In the genomic region with DNA sequence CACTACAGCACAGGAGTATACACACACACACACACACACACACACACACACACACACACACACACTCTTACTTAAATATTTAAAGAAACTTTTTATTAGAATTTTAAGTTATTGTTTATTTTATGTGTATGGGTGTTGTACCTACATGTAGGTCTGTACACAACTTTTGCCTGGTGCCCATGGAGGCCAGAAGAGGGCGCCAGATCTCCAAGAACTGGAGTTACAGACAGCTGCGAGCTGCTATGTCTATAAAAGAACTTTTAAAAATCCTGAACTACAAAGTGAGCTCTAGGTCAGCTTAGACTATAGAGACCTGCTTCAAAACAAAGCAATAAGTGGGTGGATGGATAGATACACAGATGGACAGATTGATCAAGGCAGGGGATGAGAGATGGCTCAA, we compare ENCODE assay signal across 9 mouse cellular contexts. TPM values are rescaled to one million over a fixed set of nuclear protein-coding genes. Genes with fewer than 3 reads are reported as not detected.
DNase-seq lines count a peak whose midpoint lies in the region; ATAC-seq and TF ChIP-seq lines count a peak whose summit lies in the region.
"Had no signal": no experiment of that assay in that cellular context is flagged by ENCODE, and none has a peak within 500 bp of the region (broad histone marks: within the 10 kb centered on the region; RNA-seq: fewer than 3 reads in every experiment).

No protein-coding gene starts in this region.

- H3K4me2 ChIP-seq in kidney, embryonic 14.5 days (replicated peaks; ENCODE audit: low read depth, low read length), result no peak overlapping the region

- no peaks in the 10 kb centered on the region for H3K27me3 ChIP-seq in kidney, embryonic 14.5 days (ENCODE audit: control insufficient read depth, insufficient read depth, low read length)
- H3K27me3 ChIP-seq in E14TG2a.4 (ENCODE audit: insufficient read depth, low read length), result no peaks in the 10 kb centered on the region

- no peak overlapping the region for H3K4me3 ChIP-seq in kidney, embryonic 14.5 days (ENCODE audit: low read length)
- no peak overlapping the region for H3K4me3 ChIP-seq in E14TG2a.4 (replicated peaks; ENCODE audit: low read length)
- H3K4me3 ChIP-seq: erythroblast, embryonic 14.5 days had no signal

- DNase-seq in kidney, adult 18-20 months, result peak; percentile 66
- peak; percentile 81 to 87 for DNase-seq in adrenal gland, postnatal 36 days
- peak; percentile 56 for DNase-seq in forelimb bud, embryonic 11.5 days (ENCODE audit: low read depth, low spot score)
- DNase-seq in layer of hippocampus, postnatal 10 days (ENCODE audit: low spot score in 2 of 2), result peak; percentile 55 to 65
- DNase-seq in thymus, postnatal 25 days, result peak; percentile 88

- H3K9me3 ChIP-seq in kidney, embryonic 14.5 days (ENCODE audit: control insufficient read depth, low read length), result no peaks in the 10 kb centered on the region
- H3K9me3 ChIP-seq in E14TG2a.4 (ENCODE audit: low read length), result no peaks in the 10 kb centered on the region

- no peaks in the 10 kb centered on the region for H3K4me1 ChIP-seq in kidney, embryonic 14.5 days (ENCODE audit: control insufficient read depth, insufficient read depth, low read length)
- no peaks in the 10 kb centered on the region for H3K4me1 ChIP-seq in E14TG2a.4 (replicated peaks; ENCODE audit: low read depth, low read length)

- 34% methylated on average over 2 of the region's 2 CpGs for WGBS in kidney, embryonic 14.5 days

- no peak overlapping the region for H3K9ac ChIP-seq in kidney, embryonic 14.5 days (ENCODE audit: low read depth, low read length)

- no peak overlapping the region for H3K27ac ChIP-seq in kidney, embryonic 14.5 days (ENCODE audit: low read depth, low read length)

- H3K36me3 ChIP-seq in kidney, embryonic 14.5 days (ENCODE audit: control insufficient read depth, insufficient read depth, low read length), result peaks cover 30% of the 10 kb centered on the region
- peaks cover 22% of the 10 kb centered on the region for H3K36me3 ChIP-seq in E14TG2a.4 (ENCODE audit: insufficient read depth, low read length)

- ATAC-seq in kidney, embryonic 14.5 days (ENCODE audit: low FRiP score, low TSS enrichment), result no peak
- ATAC-seq in neutrophil, adult 5-6 weeks (ENCODE audit: extremely low read depth, insufficient number of reproducible peaks, low FRiP score, poor library complexity, severe bottlenecking), result peak; percentile 66; the same call in 1 of the 2 replicates

- peak; percentile 58 for TF ChIP-seq CTCF in E14TG2a.4 (conservative IDR thresholded peaks at IDR 0.05; ENCODE audit: low read length)

RNA-seq across cellular contexts. Expression of a gene that starts 18.6 kb away (rescaled TPM):
- 105 and 134 TPM in 2 replicates for polyA plus RNA-seq in kidney, embryonic 14.5 days (2014; fragmentation: Nextera tagmentation; extraction: Ambion mirVana)
- 100 to 1,000 TPM; 130 to 146 TPM for total RNA-seq in adrenal gland, postnatal 36 days (2021)
- total RNA-seq in layer of hippocampus, postnatal 10 days (2021), result 100 to 1,000 TPM; 143 to 149 TPM
- 163 and 181 TPM in 2 replicates for total RNA-seq in neutrophil, adult 5-6 weeks (2017)

RNA-seq across cellular contexts. Expression of a gene that starts 55.7 kb away (rescaled TPM):
- polyA plus RNA-seq in kidney, embryonic 14.5 days (2014; fragmentation: Nextera tagmentation; extraction: Ambion mirVana), result 27.4 and 36.0 TPM in 2 replicates
- total RNA-seq in adrenal gland, postnatal 36 days (2021), result 10 to 100 TPM; 42.3 to 46.9 TPM
- 10 to 100 TPM; 19.1 to 20.9 TPM for total RNA-seq in layer of hippocampus, postnatal 10 days (2021)
- 32.8 and 38.7 TPM in 2 replicates for total RNA-seq in neutrophil, adult 5-6 weeks (2017)
